Mouse (Mus musculus) large intestine, adult 2 months (tissue): ENCODE data around the gene Ppp1r8. TPM values are rescaled to one million over a fixed set of nuclear protein-coding genes. Genes with fewer than 3 reads are reported as not detected.

ENCODE experiments used
- DNase-seq: peaks from one replicate; pipeline ENCODE4 v3.0.0-alpha.2; 2012; ENCODE audit warnings: low read depth, low spot score
- WGBS: fragments of 180-500 bp; shearing (Covaris S2); methylation state at CpG from one replicate; pipeline ENCODE4 v1.1.7; 2018; 5-methylcytosine and 5-hydroxymethylcytosine counted together
- polyA plus RNA-seq: library from polyadenylated mRNA; depleted of rRNA; stranded (reverse); fragments of >200 nt; gene quantifications from 2 replicates; pipeline ENCODE4 v1.2.3, GENCODE M21; 2012; rRNA removed

Ppp1r8 gene
- 30.8 and 36.2 TPM in 2 replicates for polyA plus RNA-seq

DNA sequence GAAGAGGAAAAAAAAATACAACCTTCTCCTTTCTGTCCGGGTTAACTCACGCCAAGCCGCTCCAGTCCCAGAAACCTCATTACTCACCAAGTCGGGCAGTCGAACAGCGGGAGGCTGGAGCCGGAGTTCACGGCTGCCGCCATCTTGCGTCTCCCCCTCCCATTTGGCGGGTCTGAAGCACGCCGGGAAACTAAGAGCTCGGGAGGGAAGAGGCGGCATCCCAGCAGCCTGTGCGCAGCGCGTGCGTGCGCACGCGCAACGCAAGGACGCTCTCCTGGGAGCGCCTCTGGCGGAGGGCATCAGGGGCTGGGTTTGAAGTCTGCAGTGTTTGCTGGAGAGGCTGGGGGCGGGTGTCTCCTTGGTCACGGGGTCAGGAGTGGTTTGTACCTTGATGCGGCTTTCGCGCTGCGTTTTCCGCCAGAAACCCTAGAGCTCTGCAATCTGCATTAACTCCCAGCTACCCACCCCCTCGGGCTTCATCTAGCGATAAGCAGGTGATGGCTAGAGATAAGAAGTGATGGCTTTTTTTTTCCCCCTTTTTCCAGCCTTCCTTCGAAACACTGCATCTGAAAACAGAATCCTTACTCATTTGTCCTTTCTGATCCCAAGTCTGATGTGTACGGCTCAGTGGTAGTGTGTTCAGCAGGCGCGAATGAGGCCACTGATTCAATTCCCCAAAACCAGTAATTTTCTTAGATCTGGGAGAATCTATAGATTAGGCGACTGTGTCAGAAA is at the start of gene Ppp1r8:
Ppp1r8 (minus strand) TSS at position 200 of the 735 bp plus-strand sequence.
- peak; percentile 57 for DNase-seq
- WGBS = 1% methylated on average over 40 of the region's 40 CpGs

DNA sequence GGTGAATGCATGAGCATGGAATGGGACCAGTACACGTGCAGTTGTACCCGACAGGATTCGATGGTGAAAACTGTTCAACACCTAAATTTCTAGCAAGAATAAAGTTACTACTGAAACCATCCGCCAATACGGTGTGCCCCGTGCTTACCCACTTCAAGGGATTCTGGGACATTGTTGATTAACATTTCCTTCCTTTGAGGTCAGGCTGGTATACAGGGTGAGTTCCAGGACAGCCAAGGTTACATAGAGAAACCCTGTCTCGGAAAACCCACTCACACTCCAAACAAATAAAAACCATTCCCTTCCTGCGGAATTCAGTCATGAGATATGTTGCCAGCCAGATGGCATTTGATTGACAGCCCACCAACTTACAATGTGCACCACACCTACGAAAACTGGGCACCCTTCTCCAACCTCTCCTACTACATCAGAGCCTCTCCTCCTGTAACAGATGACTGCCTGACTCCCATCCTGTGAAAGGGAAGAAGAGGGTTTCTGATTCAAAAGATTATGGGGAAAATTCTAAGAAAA is 41.9 kb upstream of the Ppp1r8 start:
- no peak for DNase-seq
- WGBS = 5% methylated on average over 9 of the region's 9 CpGs

DNA sequence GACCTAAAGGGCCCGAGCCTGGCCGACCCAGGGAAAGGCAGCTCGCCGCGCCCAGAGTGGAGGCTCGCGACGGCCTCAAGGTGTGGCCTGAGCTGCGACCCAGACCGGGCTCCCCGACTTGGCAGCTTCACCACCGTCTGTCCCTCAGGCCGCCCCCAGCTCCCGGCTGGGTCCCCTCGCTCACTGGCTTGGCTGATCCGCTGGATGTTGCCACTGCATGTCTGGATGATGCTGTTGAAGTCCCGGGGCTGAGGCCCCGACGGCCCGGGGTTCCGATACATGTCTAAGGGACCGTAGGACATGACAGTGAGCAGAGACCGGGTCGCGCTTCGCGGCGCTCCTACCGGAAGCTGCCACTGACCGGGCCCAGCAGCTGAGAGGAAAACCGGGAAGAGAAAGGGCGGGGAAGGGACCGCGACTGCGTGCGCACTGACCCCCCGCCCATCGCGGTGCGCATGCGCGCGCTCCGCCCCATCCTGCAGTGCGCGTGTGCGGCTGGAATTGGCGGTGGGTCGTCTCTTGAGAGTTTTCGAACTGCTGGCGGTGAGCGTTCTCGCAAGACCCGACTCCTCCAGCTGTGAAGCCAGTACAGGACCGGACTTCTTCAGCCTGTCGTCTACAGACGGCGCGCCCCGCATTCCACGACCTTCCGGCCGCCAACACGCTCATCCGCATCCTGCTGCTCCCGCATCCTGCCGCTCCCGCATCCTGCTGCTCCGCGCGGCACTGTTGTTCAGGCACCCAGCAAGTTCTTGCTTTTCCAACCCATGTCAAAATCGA is 41.3 kb upstream of the Ppp1r8 start, which contains the start of gene Stx12:
Stx12 (minus strand) TSS at position 446 of the 780 bp plus-strand sequence.
- DNase-seq = peak; percentile 57
- under 1% methylated on average over 72 of the region's 72 CpGs for WGBS

DNA sequence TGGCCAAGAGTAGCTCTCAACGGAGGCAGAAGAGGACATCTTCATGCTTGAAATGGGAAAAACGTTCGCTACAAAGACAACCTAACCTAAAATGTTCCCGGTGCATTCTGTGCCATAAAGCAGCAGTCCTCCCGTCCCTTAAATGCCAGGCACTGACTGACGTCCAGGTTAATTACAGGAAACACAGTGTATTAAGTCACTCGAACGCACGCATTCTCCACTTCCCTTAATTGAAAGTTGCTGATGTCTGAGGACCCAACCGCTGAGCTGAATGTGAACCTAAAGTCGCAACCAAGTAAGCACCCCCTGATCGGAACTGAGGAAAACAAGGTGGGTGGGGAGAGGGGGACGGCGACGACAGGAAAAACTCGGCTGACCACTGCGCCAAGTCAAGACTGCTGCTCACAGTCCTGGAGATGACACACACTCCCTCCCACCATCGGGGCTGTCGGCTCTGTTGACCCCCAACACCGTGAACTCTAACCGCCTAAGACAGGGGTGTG is 40.6 kb upstream of the Ppp1r8 start:
- no peak for DNase-seq
- under 1% methylated on average over 21 of the region's 21 CpGs for WGBS

DNA sequence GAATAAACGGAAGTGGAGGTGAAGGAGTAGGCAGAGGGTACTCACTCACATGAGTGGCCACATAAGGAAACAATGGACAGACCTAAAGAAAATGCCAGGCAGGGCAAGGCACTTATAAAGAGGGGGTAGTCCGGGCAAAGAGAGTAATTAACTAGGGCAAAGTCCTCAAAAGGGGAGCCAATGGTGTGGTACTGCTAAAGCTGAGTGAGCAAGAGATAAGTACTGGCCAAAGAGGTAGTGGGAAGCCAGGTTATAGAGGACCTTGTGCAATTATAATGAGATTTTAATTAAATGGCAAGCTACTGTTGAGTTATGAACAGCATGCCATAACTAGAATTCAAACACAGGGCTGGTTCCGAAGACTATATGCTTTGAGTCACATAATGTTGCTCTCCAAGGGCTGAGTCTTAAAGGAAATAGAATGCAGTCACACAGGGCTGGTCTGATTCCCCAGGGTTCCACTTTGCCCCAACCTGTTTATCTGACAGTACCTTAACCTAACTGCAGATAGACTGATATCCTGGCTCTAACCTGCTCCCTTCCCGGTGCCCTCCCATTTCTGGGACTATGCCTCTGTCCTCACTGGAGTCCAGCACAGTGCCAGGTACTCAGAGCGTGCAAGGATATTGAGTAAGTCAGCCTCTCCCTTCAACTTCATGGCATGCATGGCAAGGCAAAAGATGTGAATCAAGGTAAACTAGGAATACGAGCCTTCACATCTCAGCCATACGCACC is 31.6 kb upstream of the Ppp1r8 start:
- WGBS = 51% methylated on average over 7 of the region's 7 CpGs
- DNase-seq = no peak

DNA sequence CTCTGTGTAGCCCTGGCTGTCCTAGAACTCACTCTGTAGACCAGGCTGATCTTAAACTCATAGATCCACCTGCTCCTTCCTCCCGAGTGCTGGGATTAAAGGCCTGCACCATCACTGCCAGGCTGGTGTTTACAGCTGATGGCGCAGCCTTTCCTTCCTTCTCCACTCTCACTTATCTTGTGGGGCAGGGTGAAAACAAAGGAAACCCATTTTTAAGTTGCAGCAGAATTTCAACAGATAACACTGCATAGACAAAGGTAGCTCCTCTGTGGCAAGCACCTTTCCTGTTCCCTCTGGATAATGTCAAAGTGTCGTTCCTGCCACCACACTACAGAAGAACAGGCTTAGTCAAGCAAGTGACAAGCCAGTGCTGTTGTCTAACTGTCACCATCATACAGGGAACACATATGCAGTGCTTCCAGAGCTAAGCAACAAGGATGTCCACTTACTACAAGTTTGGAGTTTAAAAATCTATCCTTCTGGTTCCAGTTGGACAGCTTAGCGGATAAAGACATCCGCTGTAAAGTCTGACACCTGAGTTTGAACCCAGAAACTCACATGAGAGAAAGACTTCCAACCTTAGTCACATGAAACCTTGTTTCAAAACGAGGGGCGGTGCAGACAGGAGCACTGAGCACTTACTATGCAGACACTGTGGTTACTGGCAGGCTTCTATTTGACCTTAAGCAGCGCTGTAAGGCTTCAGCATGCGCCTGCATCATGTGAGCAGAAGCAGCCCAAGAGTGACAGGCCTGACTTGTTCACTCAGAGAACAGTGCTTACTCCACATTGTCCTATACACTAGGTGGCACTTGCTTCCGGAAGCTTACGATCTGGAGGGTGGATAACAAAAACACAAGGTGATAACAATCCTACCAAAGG is 30.8 kb upstream of the Ppp1r8 start:
- DNase-seq = no peak
- 55% methylated on average over 11 of the region's 11 CpGs for WGBS

GRCm38 (mm10) chr4:132871116-132871515 is 28.1 kb upstream of the Ppp1r8 start:
- DNase-seq = no peak
- WGBS = 97% methylated on average over 3 of the region's 3 CpGs

GRCm38 (mm10) chr4:132864856-132865255 is 21.9 kb upstream of the Ppp1r8 start:
- 70% methylated on average over 2 of the region's 2 CpGs for WGBS
- no peak for DNase-seq

DNA sequence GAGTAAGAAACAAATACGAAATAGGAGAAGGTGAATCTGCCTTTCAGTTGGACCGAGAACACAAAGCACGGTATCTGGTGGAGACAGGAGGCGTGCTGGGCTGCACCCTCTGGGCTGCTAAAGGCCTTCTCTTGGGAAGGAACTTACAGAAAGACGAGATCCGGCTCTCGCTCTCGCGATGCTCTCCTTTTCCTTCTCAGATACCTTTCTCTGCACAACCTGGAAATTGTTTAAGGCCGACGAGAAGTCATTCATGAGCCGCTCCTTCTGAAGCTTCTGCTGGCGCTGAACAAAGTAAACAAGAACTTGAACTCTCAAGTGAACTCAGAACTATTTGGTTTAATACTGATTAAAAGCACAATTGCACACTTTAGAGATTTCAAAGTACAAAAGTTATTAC is 20.0 kb upstream of the Ppp1r8 start:
- no peak for DNase-seq

DNA sequence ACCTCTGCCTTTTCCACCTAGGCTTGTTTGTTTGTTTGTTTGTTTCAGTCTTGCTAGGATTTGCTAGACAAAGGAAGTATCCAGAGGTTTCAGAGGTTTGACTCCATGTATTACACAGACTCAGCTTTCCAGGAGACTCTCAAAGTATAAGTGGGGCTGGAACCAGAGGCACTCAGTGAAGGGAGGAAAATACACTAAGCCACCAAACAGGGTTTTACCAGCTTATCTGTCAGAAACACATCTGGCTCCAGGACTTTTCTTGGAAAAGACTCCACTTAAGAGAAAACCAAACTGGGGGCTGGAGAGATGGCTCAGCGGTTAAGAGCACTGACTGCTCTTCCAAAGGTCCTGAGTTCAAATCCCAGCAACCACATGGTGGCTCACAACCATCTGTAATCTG is 17.9 kb upstream of the Ppp1r8 start:
- DNase-seq = no peak
- WGBS = 100% methylated on average over 1 of the region's 1 CpGs

More for the DNA sequence above, 20.0 kb upstream of the Ppp1r8 start:
- 46% methylated on average over 13 of the region's 13 CpGs for WGBS

DNA sequence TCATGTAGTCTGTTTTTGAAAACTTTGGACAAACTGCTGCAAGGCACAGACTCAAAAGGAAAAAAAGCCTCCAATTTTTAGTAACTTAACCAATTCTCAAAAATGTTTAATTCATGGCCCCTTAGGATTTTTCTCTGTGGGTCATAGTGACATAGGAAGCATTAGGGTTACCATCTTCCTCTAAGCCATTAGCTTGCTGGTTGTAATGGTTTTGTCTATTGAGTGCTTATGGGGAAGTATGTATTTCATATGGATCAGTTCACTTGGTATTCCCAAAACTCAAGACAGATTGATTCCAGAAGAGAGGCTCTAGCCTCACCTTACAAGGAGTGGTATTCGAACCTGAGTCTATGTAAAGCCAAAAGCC is 719 bp upstream of the Ppp1r8 start:
- no peak for DNase-seq
- WGBS = 90% methylated on average over 1 of the region's 1 CpGs

DNA sequence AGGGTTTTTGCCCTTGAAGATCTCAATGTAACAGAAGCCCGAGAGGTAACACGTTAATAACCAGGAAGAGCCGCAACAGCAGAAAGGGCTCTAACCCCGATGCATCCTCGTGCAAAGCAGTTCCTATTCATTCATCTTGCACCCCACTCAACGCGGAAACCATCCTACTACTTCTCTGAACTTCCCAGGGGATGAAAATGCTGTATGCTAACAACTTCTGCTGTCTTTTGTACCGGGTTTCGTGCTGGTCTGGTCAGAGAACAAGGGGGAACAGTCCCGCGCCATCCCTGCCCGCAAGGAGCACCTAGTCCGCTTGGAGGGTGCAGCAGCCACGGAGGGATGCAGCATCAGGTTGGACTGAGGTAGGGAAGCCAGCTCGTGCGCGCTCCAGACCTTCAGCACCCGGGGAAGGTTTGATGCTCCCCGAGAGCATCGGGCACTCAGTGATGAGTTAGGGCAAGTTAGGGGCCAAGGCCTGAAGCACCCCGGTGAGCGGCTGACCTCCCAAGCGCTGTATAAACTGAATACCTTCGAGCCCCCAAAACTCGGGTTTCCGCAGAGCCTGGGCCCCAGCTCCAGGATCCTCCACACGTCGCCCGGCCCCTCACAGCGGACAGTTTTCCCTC is 575 bp downstream of the Ppp1r8 start:
- WGBS = 1% methylated on average over 30 of the region's 30 CpGs

DNA sequence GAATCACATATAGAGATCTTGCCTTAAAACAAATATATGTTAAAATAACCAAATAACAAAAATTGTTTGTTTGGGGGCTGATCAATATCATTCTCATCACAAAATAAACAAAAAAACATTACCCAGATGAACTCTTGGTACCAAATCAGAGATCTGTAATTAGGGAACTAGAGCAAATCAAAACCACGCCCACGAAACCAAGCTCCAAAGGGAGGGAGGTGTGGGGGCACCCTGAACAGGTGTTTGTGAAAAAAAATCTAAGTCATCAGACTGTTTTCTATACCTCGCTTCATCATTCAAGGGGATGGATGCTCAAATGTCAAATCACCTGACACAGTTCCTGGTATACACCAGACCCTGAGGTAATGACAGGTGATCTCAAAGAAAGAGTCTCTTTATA is 1.5 kb downstream of the Ppp1r8 start:
- DNase-seq = no peak
- WGBS = 56% methylated on average over 3 of the region's 3 CpGs

More for the DNA sequence above, 575 bp downstream of the Ppp1r8 start:
- DNase-seq = no peak

DNA sequence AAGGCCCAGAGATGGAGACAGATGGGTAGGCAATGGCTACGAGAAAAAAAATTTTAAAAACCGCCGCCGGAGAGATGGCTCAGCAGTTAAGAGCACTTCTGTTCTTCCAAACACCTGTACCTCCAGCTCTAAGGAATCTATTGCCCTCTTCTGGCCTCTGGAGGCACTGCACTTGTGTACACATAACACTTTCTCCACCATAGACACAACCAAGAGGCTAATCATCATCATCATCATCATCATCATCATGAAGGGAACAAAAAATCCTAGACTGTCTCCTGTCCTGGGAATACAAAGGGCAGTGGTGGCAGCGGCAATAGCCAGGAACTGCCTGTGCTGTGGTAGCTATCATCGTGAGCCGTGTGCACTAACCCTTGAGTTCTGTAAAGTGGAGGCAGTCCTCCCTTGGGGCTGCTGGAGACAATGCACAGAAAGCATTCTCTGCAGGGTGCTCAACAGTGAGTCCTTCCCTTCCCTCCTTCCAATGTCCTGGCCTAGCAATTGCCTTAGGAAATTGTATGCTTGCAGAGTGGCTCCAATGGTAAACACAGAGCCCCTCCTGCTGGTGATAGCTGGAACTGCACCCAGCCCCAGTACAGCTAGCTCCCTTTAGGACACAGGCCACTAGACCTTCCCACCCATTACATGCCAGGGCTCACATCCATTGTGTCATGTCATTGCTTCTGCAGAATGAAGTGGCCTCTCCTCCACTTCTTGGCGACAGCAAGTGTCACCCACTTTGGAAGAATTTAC is 19.2 kb downstream of the Ppp1r8 start:
- DNase-seq = no peak
- WGBS = 62% methylated on average over 8 of the region's 8 CpGs

GRCm38 (mm10) chr4:132818442-132818841 is 24.5 kb downstream of the Ppp1r8 start:
- 53% methylated on average over 2 of the region's 2 CpGs for whole genome bisulfite sequencing
- no peak for DNase-seq

- no peak for DNase-seq
- 57% methylated on average over 2 of the region's 2 CpGs for WGBS
Measured at GRCm38 (mm10) chr4:132816855-132817254, 26.1 kb downstream of the Ppp1r8 start.

DNA sequence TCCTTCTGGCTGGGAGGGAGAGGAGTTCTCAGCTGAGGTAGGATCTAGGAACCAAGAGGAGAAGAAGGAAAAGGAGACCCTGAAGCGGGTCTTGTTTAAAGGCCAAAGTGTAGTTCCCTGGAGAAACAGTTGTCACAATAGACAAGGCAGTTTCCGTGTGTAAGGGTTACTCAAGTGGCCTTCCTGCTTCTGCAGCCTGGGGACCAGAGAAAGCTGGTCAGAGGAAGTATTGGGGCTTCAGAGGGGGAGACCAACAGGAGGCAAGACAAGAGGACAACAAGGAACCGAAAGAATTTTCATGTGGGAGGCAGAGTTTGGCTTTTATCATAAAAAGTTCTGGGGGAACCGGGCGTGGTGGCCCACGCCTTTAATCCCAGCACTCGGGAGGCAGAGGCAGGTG is 26.6 kb downstream of the Ppp1r8 start:
- no peak for DNase-seq
- 58% methylated on average over 7 of the region's 7 CpGs for WGBS

DNA sequence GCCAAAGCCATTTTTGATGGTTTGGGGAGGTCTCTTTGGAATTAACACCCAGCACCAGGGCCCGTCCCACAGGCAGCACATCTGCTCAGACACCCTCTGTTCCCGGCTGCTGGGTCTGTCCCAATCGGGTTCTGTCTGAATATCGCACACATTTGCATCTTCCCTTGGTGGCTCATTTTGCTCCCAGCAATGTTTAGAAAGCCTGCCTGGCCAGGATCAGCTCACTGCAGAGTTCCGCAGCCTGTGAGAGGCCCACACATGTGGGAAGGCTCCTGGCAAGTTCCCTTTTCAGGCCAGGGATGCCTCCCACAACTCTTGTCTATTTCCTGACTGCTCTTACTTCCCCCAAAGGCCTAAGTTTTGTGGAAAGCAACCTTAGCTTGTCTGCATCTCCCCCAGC is 33.3 kb downstream of the Ppp1r8 start:
- 78% methylated on average over 5 of the region's 5 CpGs for WGBS
- no peak for DNase-seq
